Mouse (Mus musculus) erythroid progenitor cell, adult 5-6 weeks (primary cell): ENCODE measurements around the gene Olfr462. TPM values are rescaled to one million over a fixed set of nuclear protein-coding genes. Genes with fewer than 3 reads are reported as not detected.
"Not testable (repeated sequence)": the region's sequence is repeated elsewhere in the genome, so short reads cannot be mapped to it uniquely, and the experiment has no call there.

Experiments used
- ATAC-seq: replicated peaks from 2 replicates; pipeline ENCODE4 v1.8.0; 2016; ENCODE audit warnings: moderate number of reproducible peaks, mild to moderate bottlenecking, moderate TSS enrichment, inconsistent platforms; ENCODE audit not compliant: poor library complexity, low FRiP score, severe bottlenecking
- total RNA-seq, 2 experiments: library from RNA; stranded (forward) in 1 of 2; stranded (reverse) in 1 of 2; fragments of 150-400 nt in 1 of 2; fragments of 186-747, 209-891 nt in 1 of 2; gene quantifications; 2 replicates each; pipeline versions ENCODE4 v1.2.3 to v1.2.4; 2015 to 2017; ENCODE audit warnings: low replicate concordance in 2 of 2

Gene Olfr462
- total RNA-seq (2015; ENCODE audit: low replicate concordance) (not detected in 2 replicates), total RNA-seq (2017; ENCODE audit: low replicate concordance) (not detected in 2 replicates)

DNA sequence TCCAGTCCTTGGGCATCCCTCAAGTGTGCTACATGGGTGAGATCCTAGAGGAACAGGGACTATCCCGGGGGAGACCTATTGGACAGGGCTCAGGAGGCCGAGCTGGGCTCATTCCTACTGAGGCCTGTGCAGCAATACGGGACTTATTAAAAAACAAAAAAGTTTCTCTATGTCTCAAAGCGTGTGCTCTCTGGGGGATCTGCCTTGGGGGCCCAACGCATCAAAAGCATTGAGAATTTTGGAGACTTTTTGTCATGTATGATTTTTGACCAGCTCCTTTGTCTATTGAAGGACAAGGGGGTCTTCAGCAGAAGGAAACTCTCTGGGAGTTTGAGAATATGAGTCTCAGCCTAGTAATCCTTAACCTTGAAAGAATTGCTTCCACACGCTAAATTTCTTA is at the start of gene Olfr462:
TSS of gene Olfr462 (minus strand) at position 101 of the 400 bp plus-strand sequence.
- ATAC-seq: no peak

DNA sequence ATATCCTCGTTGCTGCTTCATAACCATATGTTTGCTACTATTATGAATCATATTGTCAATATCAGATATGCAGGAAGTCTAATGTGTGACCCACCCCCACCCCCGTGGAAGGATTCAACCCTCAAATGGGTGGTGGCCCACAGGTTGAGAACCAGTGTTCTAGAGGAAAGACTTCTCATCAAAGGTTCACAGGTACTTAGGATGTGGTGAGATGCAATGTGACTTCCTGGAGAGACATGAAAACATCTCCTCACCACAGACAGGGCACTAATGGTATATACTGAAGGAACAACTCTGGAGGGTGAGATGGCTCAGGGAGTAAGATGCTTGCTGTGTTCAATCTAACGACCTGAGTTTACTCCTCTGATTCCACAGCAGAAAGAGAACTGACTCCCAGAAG is 43.4 kb upstream of the Olfr462 start:
- no peak for ATAC-seq

DNA sequence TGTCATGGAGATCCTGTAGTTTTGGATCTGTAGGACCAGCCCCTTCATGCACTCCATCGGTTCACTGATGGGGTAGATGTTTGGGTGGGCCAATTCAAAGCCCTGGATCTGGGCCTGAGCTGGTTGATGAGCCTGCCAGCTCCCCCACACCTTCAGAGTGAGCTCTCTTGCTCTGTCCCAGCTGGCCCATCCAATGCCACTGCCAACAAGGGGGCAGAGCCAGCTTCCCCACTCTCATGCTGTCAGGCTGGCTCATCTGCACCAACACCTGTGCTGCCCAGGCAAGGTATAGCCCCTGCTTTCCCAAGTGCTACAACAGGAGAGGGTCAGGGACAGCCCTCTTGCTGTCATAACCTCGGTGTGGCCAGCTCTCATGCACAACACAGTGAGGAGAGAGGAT is 41.7 kb upstream of the Olfr462 start:
- no peak for ATAC-seq

DNA sequence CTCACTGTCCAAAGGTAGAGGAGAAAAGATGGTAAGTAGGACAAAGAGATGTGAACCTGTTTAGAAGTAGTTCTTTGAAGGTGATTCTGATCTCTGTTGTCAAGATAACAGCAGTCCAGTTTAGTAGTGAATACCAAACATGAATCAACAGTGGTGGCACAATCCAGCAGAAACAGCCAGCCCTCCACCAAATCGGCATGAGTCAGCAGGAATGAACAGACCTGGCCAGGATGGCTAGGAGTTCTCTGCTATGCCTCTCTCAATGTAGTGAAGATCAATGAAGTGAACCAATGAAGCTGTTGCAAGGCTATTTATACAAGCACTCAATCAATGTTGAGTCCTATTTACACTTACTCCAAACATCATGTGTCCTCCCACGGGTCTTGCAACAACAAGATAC is 38.3 kb upstream of the Olfr462 start:
- ATAC-seq: no peak

DNA sequence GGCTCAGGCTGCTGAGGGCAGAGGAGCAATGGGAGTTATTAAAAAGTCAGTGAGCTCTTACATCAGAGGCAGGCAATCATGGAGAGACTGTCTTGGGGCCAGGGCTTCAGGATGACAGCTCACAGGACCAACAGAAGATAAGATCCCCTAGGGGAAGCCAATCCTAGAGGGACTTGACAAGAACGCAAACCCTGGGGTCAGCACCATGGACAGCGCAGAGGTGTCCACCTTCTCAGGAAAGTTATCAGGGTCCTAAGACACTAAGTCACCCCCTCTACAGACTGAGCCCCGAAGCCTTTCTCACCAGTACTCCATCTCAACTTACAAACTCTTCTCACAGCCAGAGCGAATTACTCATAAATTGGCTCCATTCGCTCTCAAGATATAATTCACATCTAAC is 28.9 kb upstream of the Olfr462 start, which contains the start of gene Olfr464:
TSS of gene Olfr464 (minus strand) at position 2 of the 400 bp plus-strand sequence.
- ATAC-seq: no peak

DNA sequence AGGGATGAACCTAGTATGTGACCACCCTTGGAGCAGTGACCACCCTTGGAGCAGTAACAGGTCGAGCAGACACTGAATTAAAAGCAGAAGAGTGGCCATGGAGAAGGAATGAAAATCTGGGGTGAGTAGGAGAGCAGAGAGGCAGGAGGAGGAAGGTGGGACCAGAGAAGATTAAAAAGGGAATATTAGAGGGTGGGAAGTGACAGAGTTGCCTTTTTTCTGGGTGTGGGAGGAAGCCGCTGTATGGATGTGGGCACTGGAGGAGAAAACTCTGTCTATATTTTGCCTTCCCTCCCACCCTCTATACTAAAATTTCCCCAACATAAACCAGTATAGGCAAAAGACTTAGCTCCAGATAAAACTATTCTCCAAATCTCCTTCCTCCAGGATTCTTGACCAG is 28.2 kb upstream of the Olfr462 start:
- no peak for ATAC-seq

DNA sequence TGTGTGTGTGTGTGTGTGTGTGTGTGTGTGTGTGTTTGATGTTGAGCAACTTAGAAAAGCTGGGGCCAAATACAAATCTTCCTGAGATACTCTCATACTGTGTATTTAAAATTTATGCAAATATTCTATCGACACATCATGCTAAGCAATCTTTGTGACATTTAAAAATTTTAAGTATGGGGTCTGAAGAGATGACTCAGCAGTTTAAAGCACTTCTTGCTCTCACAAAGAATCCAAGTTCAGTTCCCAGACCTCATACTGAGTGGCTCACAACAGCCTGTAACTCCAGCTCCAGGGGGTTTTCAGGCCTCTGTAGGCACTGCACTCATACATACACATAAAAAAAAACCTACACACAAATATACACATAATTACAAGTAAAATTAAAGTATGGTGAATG is 23.9 kb upstream of the Olfr462 start:
- ATAC-seq: no peak

DNA sequence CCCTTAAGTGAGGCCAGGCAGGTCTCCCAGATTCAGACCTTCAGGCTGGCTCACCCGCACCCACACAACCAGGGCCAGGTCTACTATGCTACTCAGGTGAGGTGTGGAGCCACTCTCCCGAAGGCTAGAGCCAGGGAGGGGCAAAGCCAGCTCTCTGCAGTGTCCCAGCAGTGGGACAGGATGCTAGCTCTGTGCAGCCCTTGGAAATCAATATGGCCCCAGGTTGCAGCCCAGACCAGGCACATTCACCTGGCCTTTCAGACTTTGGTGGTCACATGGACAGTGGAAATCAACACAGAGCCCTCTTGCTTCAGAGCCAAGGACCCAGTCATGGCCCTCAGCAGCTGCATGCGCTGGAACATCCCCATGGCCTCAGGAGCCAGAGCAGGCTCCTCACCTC is 12.3 kb upstream of the Olfr462 start:
- ATAC-seq: no peak

DNA sequence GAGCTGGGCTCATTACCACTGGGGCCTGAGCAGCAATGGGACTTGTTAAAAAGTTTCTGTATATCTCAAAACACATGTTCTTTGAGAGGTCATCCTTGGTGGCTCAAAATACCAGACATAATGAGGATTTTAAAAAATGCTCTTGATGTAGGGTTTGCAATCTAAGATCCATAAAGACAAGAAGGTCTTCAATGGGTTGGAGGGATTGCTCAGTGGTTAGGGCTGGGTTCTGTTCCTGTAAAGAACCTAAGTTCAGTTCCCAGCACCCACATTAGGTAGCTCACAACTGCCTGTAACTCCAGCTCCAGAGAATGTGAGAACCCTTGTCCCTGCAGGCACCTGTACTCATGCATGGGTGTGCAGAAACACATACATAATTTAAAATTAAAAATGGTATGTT is 5.2 kb upstream of the Olfr462 start, which contains the start of gene Olfr463:
TSS of gene Olfr463 (minus strand) at position 101 of the 400 bp plus-strand sequence.
- ATAC-seq: no peak

DNA sequence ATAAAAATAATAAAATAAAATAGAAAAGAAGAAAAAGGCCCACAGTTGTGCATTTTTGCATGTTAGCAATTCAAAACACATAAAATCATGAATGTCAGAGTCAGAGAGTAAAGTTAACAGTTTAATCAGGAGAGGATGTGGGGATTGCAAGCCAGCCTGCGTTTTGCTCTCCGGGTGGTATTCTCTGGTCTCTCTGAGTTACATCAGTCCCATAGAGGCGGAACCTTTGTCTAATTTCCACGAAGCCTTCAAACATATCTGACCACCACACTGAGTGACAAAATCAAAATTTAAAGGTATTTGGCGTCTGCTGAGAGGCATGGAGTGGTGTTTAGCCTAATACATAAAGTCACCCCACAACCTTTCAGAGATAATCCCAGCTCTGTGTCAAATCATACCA is 7.2 kb downstream of the Olfr462 start:
- no peak for ATAC-seq

DNA sequence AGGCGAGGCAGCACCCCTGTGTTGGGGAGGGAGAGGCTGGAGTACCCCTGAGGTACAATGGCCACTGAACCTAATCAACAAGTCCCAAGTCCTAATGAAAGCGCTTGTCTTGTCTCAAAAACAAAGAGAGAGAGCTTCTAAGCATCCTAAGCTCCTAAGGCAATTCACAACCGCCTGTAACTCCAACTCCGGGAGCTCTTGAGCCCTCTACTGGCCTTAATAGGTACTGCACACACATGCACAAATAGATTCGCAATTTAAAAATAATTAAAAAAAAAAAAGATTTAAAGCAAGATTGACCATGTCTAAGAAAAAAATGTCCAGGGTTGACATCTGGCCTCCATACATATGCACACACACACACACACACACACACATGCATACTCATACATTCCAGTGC is 8.6 kb downstream of the Olfr462 start:
- ATAC-seq: no peak

DNA sequence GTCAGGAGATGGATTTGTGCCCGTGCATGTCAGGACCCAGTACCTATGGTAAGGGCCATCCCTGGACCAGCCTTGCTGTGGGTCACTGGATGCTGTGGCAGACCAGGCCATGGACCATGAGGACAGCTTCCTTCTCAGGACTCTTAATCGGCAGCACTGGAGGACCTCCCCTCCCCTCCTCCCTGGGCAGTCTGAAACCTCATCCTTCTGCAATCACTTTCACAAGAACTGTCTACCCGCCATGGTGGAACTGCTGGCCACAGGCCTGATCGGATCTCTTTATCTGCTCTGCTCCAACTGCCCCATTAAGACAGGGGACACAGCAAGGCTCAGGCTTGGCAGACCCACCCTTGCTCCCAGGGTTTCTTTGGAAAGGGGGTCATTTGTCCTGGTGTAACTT is 10.4 kb downstream of the Olfr462 start:
- ATAC-seq: no peak

DNA sequence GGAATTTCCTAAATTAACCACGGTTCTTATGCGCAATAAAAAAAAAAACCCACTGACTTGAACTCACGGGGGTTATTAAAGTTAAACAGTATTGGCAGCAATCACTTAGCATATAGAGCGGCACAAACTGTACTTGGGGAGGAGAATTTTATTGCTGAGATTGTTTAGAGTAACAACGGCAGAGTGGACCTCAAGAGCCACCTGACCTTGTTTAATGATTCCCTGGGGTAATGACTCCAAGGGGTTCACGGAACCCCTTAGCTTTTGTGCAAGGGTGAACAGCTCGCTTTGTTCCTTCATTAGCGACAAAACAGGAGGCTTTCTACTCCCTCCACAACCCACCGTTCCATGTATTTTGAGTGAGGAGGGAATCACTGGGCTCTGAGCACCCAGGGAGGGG is 12.2 kb downstream of the Olfr462 start:
- ATAC-seq: no peak

DNA sequence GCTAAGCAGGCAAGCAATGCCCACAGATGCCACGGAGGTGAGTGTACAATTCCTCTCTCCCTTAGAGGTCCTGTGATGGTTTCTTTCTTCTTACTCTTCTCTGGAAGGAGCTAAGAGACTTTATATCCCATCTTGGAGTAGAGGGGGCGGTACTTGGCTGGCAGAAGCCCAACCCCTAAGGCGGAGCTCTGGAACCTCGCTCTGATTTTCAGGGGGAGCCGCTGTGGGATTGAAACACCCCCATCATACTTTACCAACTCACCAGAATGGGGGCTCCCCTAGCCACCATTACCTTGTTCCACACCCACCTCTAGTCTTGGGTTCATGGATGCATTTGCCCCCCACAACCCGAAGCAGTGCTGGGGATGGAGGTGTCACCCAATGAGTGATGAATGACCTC is 16.6 kb downstream of the Olfr462 start, which contains the start of gene Epx:
TSS of gene Epx (minus strand) at position 101 of the 400 bp plus-strand sequence.
- ATAC-seq: no peak

DNA sequence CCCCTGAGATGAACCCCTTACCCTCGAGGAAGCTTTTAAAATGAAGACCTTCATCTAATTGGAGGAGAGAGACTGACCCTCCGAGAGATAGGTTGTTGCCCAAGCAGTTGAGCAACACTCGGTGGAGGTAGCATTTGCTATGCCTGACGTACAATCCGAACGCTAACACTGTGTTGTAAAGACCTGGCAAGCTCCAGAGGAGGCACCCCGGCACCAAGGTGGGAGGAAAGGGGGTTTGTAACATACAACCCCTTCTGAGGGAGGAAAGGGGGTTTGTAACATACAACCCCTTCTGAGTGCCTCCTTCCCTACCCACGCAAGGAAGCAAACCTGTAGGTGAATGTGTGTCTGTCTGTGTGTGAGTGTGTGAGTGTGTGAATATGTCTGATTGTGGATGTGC is 20.3 kb downstream of the Olfr462 start:
- no peak for ATAC-seq

DNA sequence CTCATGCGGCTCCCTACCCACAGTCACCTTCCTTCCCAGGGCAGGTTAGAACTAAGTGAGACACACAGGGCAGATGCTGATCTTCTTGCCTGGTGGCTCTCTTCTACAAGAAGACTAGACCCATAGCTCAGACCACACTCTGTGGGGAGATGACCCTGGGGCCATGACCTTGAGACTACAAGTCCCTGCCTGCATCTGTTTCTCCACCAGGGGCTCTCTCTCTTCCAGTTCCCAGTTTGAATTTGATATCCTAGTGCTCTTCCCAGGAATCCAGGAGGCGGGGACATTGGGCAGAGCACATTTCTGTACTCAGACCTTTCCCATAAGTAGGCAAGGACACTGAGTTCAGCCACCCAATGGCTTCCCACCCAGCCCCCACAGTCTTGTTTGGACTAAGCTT is 22.0 kb downstream of the Olfr462 start:
- no peak for ATAC-seq

DNA sequence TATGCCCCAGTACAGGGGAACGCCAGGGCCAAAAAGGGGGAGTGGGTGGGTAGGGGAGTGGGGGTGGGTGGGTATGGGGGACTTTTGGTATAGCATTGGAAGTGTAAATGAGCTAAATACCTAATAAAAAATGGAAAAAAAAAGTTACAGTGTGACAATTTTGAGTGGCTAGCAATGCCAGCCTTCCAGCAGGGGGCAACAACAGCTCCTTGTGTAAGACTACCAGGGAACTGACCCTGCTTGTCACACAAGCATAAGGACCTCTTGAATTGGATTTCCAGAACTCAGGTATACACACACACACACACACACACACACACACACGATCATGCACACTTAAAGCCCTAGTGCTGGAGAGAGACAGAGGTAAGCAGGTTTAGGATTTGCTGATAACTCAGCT is 25.2 kb downstream of the Olfr462 start:
- not testable (repeated sequence) for ATAC-seq

DNA sequence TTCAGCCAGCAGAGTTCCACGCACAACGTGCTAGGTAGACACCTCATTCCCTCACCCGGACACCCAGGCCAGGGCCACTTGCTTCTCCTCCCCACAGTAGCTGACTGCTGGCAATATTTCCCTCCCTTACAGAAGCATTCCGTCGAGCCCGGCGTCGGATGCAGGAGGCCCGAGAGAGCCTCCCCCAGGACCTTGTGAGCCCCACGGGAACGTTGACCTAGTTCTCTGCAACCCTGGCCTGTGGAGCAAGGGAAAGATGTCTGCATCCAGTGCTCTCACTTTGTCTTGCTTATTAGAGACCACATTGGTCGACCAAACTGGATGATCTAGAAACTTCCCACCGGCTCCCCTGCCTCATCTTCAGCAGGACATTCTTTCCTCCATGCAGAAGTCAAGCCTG is 29.3 kb downstream of the Olfr462 start:
- no peak for ATAC-seq

DNA sequence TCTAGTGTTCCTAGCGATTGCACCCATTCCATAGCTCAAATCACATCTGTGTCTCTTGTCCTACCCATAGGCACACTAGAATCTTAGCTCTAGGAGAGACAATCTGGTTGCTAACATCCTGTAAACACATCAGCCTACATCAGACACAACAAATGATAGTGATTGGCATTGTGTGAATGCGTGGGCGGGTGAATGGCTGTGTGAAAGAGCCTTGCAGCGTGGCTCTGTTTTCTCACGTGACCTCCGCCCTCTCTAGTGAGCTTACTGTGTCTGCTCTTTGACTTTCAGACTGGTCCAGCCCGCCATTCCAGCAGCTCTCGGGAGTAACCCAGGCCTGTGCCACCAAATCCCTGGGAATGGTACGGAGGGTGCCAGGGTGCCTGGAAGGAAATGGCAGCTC is 31.6 kb downstream of the Olfr462 start:
- no peak for ATAC-seq

DNA sequence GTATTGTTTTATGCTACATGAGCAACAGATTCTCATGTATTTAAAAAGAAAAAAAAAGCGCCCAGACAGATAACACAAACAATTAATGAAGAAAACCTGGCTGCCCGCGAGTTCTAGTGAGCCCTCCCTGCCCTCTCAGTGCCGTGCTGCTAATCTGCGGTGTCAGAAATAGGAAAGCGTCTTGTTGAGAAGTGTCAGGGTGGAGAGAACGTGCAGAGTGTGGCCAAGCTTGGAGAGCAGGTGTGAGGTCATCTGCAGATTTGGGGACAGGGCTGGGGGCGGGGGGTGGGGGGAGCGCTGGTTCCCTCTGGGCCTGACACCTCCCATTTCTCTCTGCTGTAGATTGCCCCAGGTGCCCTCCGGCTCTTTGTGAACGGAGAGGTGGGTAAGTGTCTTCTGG is 32.8 kb downstream of the Olfr462 start:
- ATAC-seq: no peak

DNA sequence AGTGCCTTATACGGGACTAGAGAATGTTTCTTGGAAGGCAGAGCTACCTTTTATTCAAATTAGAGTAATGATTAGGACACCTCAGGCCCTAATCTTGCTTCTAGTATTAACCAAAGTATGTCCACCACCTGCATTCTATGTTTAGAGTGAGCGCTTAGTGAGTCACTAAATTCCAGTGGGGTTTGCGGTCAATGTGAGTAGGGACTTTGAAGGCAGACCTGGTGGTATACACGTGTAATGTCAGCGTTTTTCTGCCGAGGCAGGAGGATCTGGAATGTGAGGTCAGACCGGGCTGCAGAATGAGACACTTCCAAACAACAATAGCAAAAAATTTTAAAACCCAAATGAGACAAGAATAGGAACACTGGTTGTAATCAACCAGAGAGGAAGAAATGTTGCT is 37.5 kb downstream of the Olfr462 start:
- ATAC-seq: no peak

DNA sequence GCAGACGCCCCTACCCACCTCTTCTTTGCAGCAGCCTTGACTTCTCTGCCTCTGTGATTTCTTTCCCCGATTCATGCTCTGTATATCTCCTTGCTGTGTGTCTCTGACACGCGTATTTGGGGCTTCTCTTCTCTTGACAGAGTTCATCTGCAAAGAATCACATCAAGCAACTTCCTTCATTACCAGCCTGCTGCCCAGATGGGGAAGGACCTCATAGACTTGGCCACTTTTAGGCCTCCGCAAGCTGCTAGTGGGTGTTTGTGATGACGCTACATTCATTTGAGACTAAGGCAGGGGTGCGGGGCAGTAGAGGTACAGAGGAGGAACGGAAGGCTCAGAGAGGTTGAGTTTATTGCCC is 38.5 kb downstream of the Olfr462 start:
- no peak for ATAC-seq
